Mouse (Mus musculus): ENCODE results near the gene Cpne4.
A peak's percentile ranks its signal among the peaks of the same experiment; 100 is the strongest.

Cpne4 gene

GRCm38 (mm10) chr9:104546986-104547385 is at the start of gene Cpne4:
Cpne4 (plus strand) TSS chr9:104547286.
- DNase-seq = no peak

- no peak for DNase-seq
These were observed 31.9 kb upstream of the Cpne4 start for GRCm38 (mm10) chr9:104515187-104515586.

GRCm38 (mm10) chr9:104535508-104535907 is 11.6 kb upstream of the Cpne4 start:
- no peak for DNase-seq

GRCm38 (mm10) chr9:104565815-104566214 is 18.7 kb downstream of the Cpne4 start:
- no peak for DNase-seq

- no peak for DNase-seq
These were observed 19.4 kb downstream of the Cpne4 start for GRCm38 (mm10) chr9:104566468-104566867.

- no peak for DNase-seq
These were observed 20.0 kb downstream of the Cpne4 start for GRCm38 (mm10) chr9:104567096-104567495.

GRCm38 (mm10) chr9:104569480-104570167 is 22.5 kb downstream of the Cpne4 start:
- DNase-seq = peak; percentile 83 to 84

- no peak for DNase-seq
These were observed 25.8 kb downstream of the Cpne4 start for GRCm38 (mm10) chr9:104572856-104573255.

GRCm38 (mm10) chr9:104574476-104574875 is 27.4 kb downstream of the Cpne4 start:
- peak; percentile 73 to 79 for DNase-seq

GRCm38 (mm10) chr9:104581921-104582624 is 35.0 kb downstream of the Cpne4 start:
- no peak for DNase-seq

GRCm38 (mm10) chr9:104582675-104583074 is 35.6 kb downstream of the Cpne4 start:
- DNase-seq = no peak

GRCm38 (mm10) chr9:104594550-104594949 is 47.5 kb downstream of the Cpne4 start:
- DNase-seq = peak; percentile 75 to 81

- no peak for DNase-seq
These were observed 47.9 kb downstream of the Cpne4 start for GRCm38 (mm10) chr9:104594979-104595378.

GRCm38 (mm10) chr9:104612523-104612922 is 65.4 kb downstream of the Cpne4 start:
- no peak for DNase-seq

GRCm38 (mm10) chr9:104616691-104617090 is 69.6 kb downstream of the Cpne4 start:
- peak; percentile 57 to 90 for DNase-seq

GRCm38 (mm10) chr9:104623564-104623963 is 76.5 kb downstream of the Cpne4 start:
- DNase-seq = peak; percentile 61 to 65

- no peak for DNase-seq
These were observed 80.7 kb downstream of the Cpne4 start for GRCm38 (mm10) chr9:104627816-104628215.

GRCm38 (mm10) chr9:104629282-104629681 is 82.2 kb downstream of the Cpne4 start:
- no peak for DNase-seq

GRCm38 (mm10) chr9:104646348-104646994 is 99.4 kb downstream of the Cpne4 start:
- no peak for DNase-seq

- DNase-seq = no peak
These were observed 105.7 kb downstream of the Cpne4 start for GRCm38 (mm10) chr9:104652691-104653261.

GRCm38 (mm10) chr9:104659758-104660157 is 112.7 kb downstream of the Cpne4 start:
- DNase-seq = peak in 1 of 2 experiments; percentile 22

GRCm38 (mm10) chr9:104676665-104677064 is 129.6 kb downstream of the Cpne4 start:
- DNase-seq = no peak

- peak; percentile 92 for DNase-seq
These were observed 131.5 kb downstream of the Cpne4 start for GRCm38 (mm10) chr9:104678571-104678970.

Measured in kidney, postnatal 25 days (tissue).